Mouse (Mus musculus): ENCODE data around the gene Hs1bp3. TPM values are rescaled to one million over a fixed set of nuclear protein-coding genes. Genes with fewer than 3 reads are reported as not detected.

The Hs1bp3 gene
- polyA plus RNA-seq, 1 experiment from 2014 or later = 4.8 TPM

GRCm38 (mm10) chr12:8301011-8301814 lies 12.0 kb upstream of the Hs1bp3 start:
- DNase-seq (ENCODE audit: low spot score) = no peak

- no peak for DNase-seq (ENCODE audit: low spot score)
Measured at GRCm38 (mm10) chr12:8301841-8302431, 11.3 kb upstream of the Hs1bp3 start, which contains the start of gene Gdf7. Gdf7 (minus strand) TSS chr12:8301954.

- no peak for DNase-seq (ENCODE audit: low spot score)
Measured at GRCm38 (mm10) chr12:8305258-8305657, 8.0 kb upstream of the Hs1bp3 start.

- DNase-seq (ENCODE audit: low spot score) = peak; percentile 60
Measured at GRCm38 (mm10) chr12:8306432-8306831, 6.8 kb upstream of the Hs1bp3 start.

- no peak for DNase-seq (ENCODE audit: low spot score)
Measured at GRCm38 (mm10) chr12:8306910-8307309, 6.3 kb upstream of the Hs1bp3 start.

GRCm38 (mm10) chr12:8310992-8311391 lies 2.2 kb upstream of the Hs1bp3 start:
- DNase-seq (ENCODE audit: low spot score) = no peak

- DNase-seq (ENCODE audit: low spot score) = no peak
Measured at GRCm38 (mm10) chr12:8312266-8312665, 966 bp upstream of the Hs1bp3 start.

GRCm38 (mm10) chr12:8313773-8314172 lies 541 bp downstream of the Hs1bp3 start:
- DNase-seq (ENCODE audit: low spot score) = no peak

GRCm38 (mm10) chr12:8316541-8316940 lies 3.3 kb downstream of the Hs1bp3 start:
- DNase-seq (ENCODE audit: low spot score) = no peak

- peak; percentile 52 for DNase-seq (ENCODE audit: low spot score)
Measured at GRCm38 (mm10) chr12:8320084-8320713, 7.0 kb downstream of the Hs1bp3 start.

- DNase-seq (ENCODE audit: low spot score) = no peak
Measured at GRCm38 (mm10) chr12:8321506-8321905, 8.3 kb downstream of the Hs1bp3 start.

GRCm38 (mm10) chr12:8324086-8324485 lies 10.9 kb downstream of the Hs1bp3 start:
- DNase-seq (ENCODE audit: low spot score) = no peak

- DNase-seq (ENCODE audit: low spot score) = no peak
Measured at GRCm38 (mm10) chr12:8325245-8325942, 12.2 kb downstream of the Hs1bp3 start.

- DNase-seq (ENCODE audit: low spot score) = no peak
Measured at GRCm38 (mm10) chr12:8325943-8326522, 12.8 kb downstream of the Hs1bp3 start.

GRCm38 (mm10) chr12:8326825-8327674 lies 13.8 kb downstream of the Hs1bp3 start:
- peak; percentile 88 for DNase-seq (ENCODE audit: low spot score)

- no peak for DNase-seq (ENCODE audit: low spot score)
Measured at GRCm38 (mm10) chr12:8327675-8328053, 14.4 kb downstream of the Hs1bp3 start.

- no peak for DNase-seq (ENCODE audit: low spot score)
Measured at GRCm38 (mm10) chr12:8329236-8329635, 16.0 kb downstream of the Hs1bp3 start.

GRCm38 (mm10) chr12:8331489-8332173 lies 18.4 kb downstream of the Hs1bp3 start:
- DNase-seq (ENCODE audit: low spot score) = no peak

- DNase-seq (ENCODE audit: low spot score) = no peak
Measured at GRCm38 (mm10) chr12:8332174-8332542, 18.9 kb downstream of the Hs1bp3 start.

- no peak for DNase-seq (ENCODE audit: low spot score)
Measured at GRCm38 (mm10) chr12:8333617-8334016, 20.4 kb downstream of the Hs1bp3 start.
